In the genomic region with DNA sequence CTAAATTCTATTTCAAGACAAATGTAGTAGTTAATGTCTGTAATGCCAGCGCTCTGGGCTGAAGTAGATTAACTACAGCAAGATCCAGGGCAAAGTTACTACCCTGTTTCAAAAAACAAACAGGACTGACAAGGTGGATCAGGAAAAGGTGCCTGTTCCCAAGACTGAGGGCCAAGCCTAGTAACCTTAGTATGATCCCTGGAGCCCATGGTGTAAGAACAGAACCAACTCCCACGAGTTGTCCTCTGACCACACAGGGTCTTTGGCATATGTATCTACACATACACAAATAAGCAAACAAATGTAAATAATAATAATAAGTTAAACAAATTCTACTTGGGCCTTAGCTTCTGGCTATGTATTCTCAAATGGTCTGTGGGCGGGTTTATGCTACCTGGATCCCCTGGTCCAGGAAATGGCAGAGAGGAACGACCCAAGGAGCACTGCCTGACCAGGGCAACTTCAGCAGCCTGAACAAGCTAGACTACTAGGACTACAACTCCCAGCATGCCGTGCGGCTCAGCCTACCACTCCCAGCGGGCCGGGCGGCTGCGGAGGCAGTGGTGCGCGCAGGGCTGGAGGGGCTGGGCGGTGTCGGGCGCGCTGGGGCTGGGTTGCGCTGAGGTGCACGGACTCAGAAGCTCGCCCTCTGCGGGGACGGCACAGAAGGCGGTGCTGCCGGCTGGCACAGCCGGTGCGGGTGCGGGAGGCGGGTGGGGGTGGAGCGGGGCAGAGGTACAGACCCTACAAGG, we compare ENCODE assay signal across 8 mouse cellular contexts. TPM values are rescaled to one million over a fixed set of nuclear protein-coding genes. Genes with fewer than 3 reads are reported as not detected.
DNase-seq lines count a peak whose midpoint lies in the region; ATAC-seq lines count a peak whose summit lies in the region.

A gene (plus strand): TSS at position 560 of the 752 bp plus-strand sequence.

- H3K27me3 ChIP-seq in embryonic facial prominence, embryonic 13.5 days = no peaks in the 10 kb centered on the region
- no peaks in the 10 kb centered on the region for H3K27me3 ChIP-seq in limb, embryonic 13.5 days
- H3K27me3 ChIP-seq in midbrain, embryonic 16.5 days (ENCODE audit: control insufficient read depth, insufficient read depth, low read depth, low read length) = no peaks in the 10 kb centered on the region

- peak within 1 kb of the TSS; percentile 65 for H3K27ac ChIP-seq in embryonic facial prominence, embryonic 13.5 days
- peak within 1 kb of the TSS; percentile 76 for H3K27ac ChIP-seq in limb, embryonic 13.5 days
- peak within 1 kb of the TSS; percentile 93 for H3K27ac ChIP-seq in midbrain, embryonic 16.5 days (ENCODE audit: low read length)

- H3K4me3 ChIP-seq in embryonic facial prominence, embryonic 13.5 days = peak within 1 kb of the TSS; percentile 71
- H3K4me3 ChIP-seq in limb, embryonic 13.5 days = peak within 1 kb of the TSS; percentile 89
- H3K4me3 ChIP-seq in midbrain, embryonic 16.5 days (ENCODE audit: low read depth, low read length) = peak within 1 kb of the TSS; percentile 98

- H3K4me2 ChIP-seq in embryonic facial prominence, embryonic 13.5 days = peak within 1 kb of the TSS; percentile 88
- peak within 1 kb of the TSS; percentile 85 for H3K4me2 ChIP-seq in limb, embryonic 13.5 days (replicated peaks)
- H3K4me2 ChIP-seq in midbrain, embryonic 16.5 days (ENCODE audit: low read length) = peak within 1 kb of the TSS; percentile 83

- 5% methylated on average over 28 of the region's 28 CpGs for WGBS in embryonic facial prominence, embryonic 13.5 days
- 5% methylated on average over 28 of the region's 28 CpGs for WGBS in limb, embryonic 13.5 days
- WGBS in midbrain, embryonic 16.5 days = 7% methylated on average over 19 of the region's 28 CpGs

- H3K9ac ChIP-seq in embryonic facial prominence, embryonic 13.5 days = peak within 1 kb of the TSS; percentile 85
- peak within 1 kb of the TSS; percentile 88 for H3K9ac ChIP-seq in limb, embryonic 13.5 days
- peak within 1 kb of the TSS; percentile 96 for H3K9ac ChIP-seq in midbrain, embryonic 16.5 days (ENCODE audit: low read depth, low read length)

- peaks cover 9% of the 10 kb centered on the region for H3K4me1 ChIP-seq in embryonic facial prominence, embryonic 13.5 days
- peaks cover 14% of the 10 kb centered on the region for H3K4me1 ChIP-seq in limb, embryonic 13.5 days
- peaks cover 11% of the 10 kb centered on the region for H3K4me1 ChIP-seq in midbrain, embryonic 16.5 days (ENCODE audit: control insufficient read depth, insufficient read depth, low read length)

- no peaks in the 10 kb centered on the region for H3K9me3 ChIP-seq in embryonic facial prominence, embryonic 13.5 days
- H3K9me3 ChIP-seq in limb, embryonic 13.5 days = no peaks in the 10 kb centered on the region
- H3K9me3 ChIP-seq in midbrain, embryonic 16.5 days (replicated peaks; ENCODE audit: control insufficient read depth, low read length, poor library complexity, severe bottlenecking) = no peaks in the 10 kb centered on the region

- peak; percentile 95 for ATAC-seq in embryonic facial prominence, embryonic 13.5 days (ENCODE audit: insufficient number of reproducible peaks, insufficient read depth, low FRiP score, low TSS enrichment, low read depth)
- ATAC-seq in limb, embryonic 13.5 days (ENCODE audit: low FRiP score, low read depth) = peak; percentile 98
- ATAC-seq in midbrain, embryonic 16.5 days = peak; percentile 97

- peaks cover 32% of the 10 kb centered on the region for H3K36me3 ChIP-seq in embryonic facial prominence, embryonic 13.5 days
- peaks cover 32% of the 10 kb centered on the region for H3K36me3 ChIP-seq in limb, embryonic 13.5 days
- H3K36me3 ChIP-seq in midbrain, embryonic 16.5 days (ENCODE audit: control insufficient read depth, insufficient read depth, low read length) = peaks cover 18% of the 10 kb centered on the region

- DNase-seq in 3134 (ENCODE audit: extremely low read depth, insufficient read length, low spot score) = peak; percentile 91
- peak; percentile 99 for DNase-seq in adrenal gland, postnatal 36 days
- peak; percentile 97 to 99 for DNase-seq in heart, adult 18-20 months
- DNase-seq in kidney, adult 8-10 months = peak; percentile 94 to 96
- DNase-seq in spleen, postnatal 10 days (ENCODE audit: low spot score in 2 of 2) = peak; percentile 94 to 99

RNA-seq across cellular contexts. Expression of the gene that starts here (rescaled TPM):
- 10 to 100 TPM; 30.4 to 39.2 TPM for total RNA-seq in adrenal gland, postnatal 36 days (2021)
- polyA plus RNA-seq in embryonic facial prominence, embryonic 13.5 days (2015; fragmentation: Nextera tagmentation; extraction: Ambion mirVana) = 16.7 and 17.0 TPM in 2 replicates
- 10 to 100 TPM; 16.2 to 17.6 TPM for total RNA-seq in heart, adult 18-20 months (2021)
- polyA plus RNA-seq in limb, embryonic 13.5 days (2015; fragmentation: Nextera tagmentation; extraction: Ambion mirVana) = 14.8 and 15.6 TPM in 2 replicates
- 42.6 and 43.2 TPM in 2 replicates for polyA plus RNA-seq in midbrain, embryonic 16.5 days (2015; fragmentation: Nextera tagmentation; extraction: Ambion mirVana)

Comparison
In these comparisons a context has a peak if more than half of its experiments do, and no peak if none do; other contexts are left out.
1. Peak in every context shown above with its lines: DNase-seq, ATAC-seq, H3K4me3 ChIP-seq and H3K27ac ChIP-seq.